Mouse (Mus musculus) spleen, adult 2 months (tissue): ENCODE results near the gene Emg1.

Experiments
- CTCF ChIP-seq: fragments of 200-500 bp; IDR thresholded peaks from 2 replicates; pipeline ENCODE4 v1.5.1; 2011; ENCODE audit warnings: mild to moderate bottlenecking, inconsistent platforms; ENCODE audit not compliant: insufficient read depth, insufficient read length, insufficient replicate concordance; ENCODE audit errors: extremely low read depth
- POLR2A ChIP-seq: fragments of 200-500 bp; IDR thresholded peaks from 2 replicates; pipeline ENCODE4 v1.6.1; 2011; ENCODE audit warnings: low read depth, low read length, inconsistent platforms

DNA sequence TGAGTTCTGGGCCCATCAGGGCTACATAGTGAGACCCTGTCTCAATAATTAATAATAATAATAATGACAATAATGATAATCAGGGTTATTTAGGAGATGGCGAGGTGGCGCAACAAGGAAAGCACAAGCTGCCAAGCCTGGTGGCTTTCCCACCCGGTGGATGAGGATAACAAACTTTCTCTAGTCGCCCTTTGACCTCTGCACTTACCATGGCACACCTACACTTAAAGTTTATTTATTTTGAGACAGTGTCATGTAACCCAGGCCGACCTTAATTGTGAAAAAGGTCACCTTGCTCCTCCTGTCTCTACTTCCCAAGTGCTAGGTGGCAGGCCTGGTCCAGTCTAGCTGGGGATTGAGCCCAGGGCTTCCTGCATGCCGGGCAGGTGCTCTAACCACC, 13.2 kb downstream of the Emg1 start:
- no peak for TF ChIP-seq CTCF
- no peak for TF ChIP-seq POLR2A
